Mouse (Mus musculus) small intestine, adult 2 months (tissue): ENCODE data around the gene Nkain2.

Experiments
- CTCF ChIP-seq: fragments of 200-500 bp; IDR thresholded peaks from 2 replicates; pipeline ENCODE4 v1.5.1; 2012; ENCODE audit warnings: low read depth, mild to moderate bottlenecking, control low read depth, inconsistent platforms, low read length, moderate library complexity, mixed read lengths; ENCODE audit not compliant: insufficient replicate concordance, insufficient read length; ENCODE audit errors: extremely low read depth
- POLR2A ChIP-seq: fragments of 200-500 bp; IDR thresholded peaks from 2 replicates; pipeline ENCODE4 v1.6.1; 2012; ENCODE audit warnings: low read depth, mild to moderate bottlenecking, control low read depth, inconsistent platforms, low read length, moderate library complexity

DNA sequence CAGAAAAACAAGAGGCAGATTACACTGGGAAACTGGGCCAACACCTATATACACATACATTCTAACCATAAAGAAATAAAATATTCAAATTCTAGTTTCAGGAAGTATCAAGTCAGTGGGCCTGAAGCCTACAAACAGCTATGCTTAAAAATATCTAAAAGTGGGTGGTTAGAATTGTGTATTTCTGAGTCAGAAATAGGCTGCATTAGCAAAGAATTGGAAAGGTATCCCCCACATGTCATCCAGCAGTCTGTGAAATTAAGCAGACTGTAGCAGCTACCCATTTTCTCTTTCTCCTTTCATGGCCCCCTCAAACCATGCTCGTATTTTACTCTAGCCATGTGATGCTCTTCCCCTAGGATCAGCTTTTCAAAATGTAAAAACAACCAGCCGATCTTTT lies 599.8 kb downstream of the Nkain2 start:
- TF ChIP-seq POLR2A (no peak), CTCF (no peak)
